Mouse (Mus musculus) gastrocnemius, adult 18-20 months (tissue): Measurements from ENCODE around the gene Adgrv1. TPM values are rescaled to one million over a fixed set of nuclear protein-coding genes. Genes with fewer than 3 reads are reported as not detected.

Experiments
- DNase-seq: peaks from one replicate; pipeline ENCODE4 v3.0.0; 2021; ENCODE audit warnings: low spot score
- total RNA-seq, 2 experiments: library from RNA; stranded (reverse); gene quantifications; 2 replicates each; pipeline ENCODE4 v1.2.3; 2021

Adgrv1 gene
- total RNA-seq, 2 experiments from 2014 or later, result 0.14 TPM; not detected in 1

DNA sequence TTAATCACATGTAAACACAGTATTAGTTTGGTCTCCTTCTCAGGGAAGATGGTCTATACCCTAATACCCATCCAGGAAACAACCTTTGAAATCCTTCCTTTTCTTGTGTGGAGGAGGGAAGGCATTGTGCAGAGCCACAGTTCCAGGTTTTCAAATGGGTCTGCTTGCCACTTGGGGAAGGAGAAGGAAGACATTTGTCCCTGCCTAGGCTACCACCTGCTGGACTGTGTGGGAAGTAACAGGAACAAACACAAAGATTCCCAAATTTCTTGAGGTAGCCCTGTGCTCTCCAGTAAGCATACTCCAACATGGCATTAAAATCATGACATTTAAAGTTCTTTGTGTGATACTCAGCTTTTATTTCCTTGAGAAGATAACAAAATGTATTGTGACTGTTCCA lies 477.6 kb downstream of the Adgrv1 start:
- DNase-seq, result peak; percentile 62

DNA sequence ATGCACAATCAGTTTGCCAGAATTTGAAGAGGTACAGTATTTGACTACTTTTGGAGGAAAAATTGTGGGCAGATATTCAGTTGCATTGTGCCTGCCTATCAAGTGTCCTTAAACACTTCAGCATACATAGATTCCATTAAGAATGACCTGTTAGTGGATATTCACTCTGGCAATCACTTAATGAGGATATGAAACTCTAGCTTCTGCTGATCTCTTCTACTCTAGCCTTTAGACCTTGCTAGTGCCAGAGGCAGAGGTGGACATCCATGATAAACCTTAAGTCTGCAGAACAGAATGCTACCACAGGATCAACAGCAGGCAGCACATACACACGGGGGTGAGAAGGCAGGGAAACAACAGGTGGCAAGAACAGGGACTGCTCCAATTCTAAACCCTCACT lies 488.5 kb downstream of the Adgrv1 start:
- DNase-seq, result no peak

DNA sequence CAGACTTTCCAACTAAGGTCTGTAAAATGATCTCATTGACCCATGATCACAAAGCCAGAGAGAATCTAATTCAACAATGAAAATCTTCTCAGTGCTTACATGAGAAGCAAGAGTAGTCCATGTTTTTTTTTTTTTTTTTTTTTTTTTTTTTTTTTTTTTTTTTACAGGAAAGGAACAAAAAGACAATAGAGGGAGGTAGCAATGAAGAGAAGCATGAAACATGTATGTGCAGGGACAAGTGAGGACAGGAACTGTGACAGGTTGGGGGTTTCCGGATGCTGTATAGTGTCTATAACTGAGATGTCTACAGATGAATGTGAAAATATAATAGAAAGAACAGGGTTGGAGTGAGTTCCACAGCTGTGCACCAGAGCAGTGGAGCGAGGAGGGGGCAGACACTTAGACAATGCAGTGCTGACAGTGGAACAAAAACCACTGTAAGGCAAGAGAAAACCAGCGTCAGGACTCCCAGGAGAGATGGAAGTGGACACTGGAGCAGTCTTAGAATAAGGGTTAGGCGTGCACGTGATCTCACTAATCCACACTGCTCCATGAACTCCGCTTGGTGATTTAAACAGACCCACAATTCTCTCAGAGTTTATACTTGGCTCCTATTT lies 490.6 kb downstream of the Adgrv1 start:
- no peak for DNase-seq

DNA sequence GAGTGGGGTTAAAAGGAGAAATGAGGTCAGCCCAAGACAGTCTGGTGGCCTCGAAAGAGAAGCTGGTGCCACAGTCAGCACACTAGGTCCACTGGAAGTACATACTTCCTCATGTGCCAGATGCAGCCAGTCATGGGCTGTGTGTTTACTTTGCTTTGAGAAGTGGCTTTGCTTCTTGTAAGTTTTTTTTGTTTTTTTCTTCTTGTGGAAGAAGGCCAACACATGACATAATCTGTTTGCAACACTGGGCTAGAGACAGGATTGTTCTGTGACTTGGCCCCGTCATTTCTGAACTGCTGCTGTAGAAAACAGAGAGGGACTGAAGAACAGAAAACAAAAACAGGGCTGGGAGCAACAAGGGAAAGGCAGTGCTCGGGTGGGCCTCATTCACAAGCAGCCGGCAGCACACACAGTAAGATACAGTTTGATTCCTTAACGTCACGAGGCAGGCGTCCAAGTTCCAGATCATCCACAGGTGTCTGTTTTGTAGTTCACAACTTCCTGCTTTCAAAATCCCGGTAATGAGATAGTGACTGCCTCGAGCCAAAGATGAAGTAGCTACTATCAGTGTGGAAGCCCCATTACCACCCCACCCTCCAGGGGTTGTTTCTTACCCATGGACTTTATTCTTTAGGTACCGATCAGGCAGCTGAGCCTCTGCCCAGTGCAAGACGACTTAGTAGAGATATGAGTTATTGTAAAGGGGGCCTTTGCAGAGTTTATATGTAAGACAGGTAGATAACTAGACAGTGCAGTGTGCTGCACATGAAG lies 496.1 kb downstream of the Adgrv1 start:
- peak; percentile 73 for DNase-seq

DNA sequence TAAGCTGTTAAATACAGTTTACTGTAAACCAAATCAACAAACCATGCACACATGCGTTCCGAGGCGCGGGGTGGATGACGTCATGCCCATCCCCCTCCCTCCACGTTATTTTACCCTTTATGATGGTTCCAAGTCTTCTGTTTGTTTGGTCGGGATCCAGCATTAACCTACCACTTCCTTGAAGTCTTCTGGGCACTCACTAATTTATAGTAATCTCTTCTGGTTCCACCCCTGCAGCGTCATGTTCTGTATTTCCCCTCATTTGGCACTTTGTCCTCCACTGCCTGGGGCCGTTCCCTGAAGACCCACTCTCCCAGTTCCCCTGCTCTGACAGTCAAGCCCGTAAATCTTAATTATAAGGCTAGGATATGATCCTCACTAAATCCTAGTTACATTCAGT lies 497.0 kb downstream of the Adgrv1 start:
- DNase-seq, result no peak

DNA sequence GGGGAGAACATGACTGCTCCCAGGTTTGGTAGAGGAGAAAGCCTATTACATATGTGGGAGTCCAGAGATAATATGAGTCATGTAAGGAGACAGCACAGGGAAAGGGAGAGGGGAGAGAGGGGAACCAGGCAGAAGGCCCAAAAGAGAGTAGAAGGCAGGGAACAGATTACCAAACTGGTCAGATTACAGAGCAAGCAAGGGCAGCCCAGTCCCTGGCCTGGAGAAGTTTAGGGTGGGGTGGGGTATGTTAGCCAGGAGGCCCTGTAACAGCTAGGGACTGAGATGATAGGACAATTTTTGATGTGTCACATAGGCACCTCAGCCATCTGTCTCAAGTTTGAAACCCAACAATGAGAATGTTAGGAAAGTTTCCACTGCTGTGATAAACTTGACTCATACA lies 498.5 kb downstream of the Adgrv1 start:
- DNase-seq, result peak; percentile 35

DNA sequence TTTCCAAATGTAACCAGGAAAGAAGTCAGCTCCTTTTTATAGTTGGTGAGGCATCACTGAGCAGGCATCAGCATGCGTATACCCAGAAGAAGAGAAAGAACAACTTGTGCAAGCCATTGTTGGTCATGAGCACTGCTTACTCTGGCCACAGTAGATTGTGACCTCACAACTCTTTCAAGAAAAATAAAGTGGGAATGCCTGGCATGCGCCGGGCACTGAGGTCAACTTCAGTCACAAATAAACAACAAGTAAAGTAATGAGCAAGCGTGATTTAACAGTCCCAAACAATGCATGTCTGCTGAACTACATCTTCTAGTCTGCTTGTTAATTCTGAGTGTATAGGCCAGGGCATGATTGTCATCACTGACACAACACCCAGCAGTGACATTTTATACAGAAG lies 499.6 kb downstream of the Adgrv1 start:
- DNase-seq, result no peak

DNA sequence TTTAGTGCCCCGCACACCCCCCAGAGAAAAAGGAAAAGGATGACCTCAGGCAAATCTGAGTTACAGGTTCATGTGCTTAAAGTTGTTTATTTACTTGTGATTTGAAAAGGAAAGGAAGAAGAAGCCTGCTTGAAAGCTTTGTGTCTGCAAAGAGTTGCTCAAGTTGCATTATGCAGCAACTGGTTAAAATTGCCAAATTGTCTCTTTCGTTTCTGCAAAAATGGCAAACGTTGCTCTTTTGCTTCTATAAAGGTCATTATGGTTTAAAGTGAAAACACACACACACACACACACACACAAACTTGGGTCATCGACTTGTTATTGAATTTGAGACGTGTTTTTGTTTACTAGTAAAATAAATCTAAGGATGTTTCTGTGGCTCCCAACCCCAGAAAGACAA lies 500.3 kb downstream of the Adgrv1 start:
- no peak for DNase-seq

DNA sequence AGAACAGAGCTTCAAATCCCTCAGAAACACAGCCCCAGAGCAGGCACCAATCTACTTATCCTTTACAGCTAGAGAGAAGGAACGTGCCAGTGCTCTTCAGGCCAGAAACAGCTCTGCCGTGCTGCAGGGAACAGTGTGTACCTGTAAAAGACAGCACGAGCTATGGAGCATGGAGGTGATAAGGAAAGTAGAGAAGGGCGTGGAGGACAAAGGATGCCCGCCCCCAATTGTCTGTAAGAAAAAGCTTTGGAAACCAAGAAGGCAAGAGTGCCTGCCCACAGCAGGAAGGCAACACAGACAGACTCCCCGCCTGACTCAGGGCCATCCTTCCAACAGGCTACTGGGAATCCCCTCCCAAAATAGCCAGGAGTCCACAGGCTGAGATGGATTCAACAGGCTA lies 501.1 kb downstream of the Adgrv1 start:
- DNase-seq, result peak; percentile 29

DNA sequence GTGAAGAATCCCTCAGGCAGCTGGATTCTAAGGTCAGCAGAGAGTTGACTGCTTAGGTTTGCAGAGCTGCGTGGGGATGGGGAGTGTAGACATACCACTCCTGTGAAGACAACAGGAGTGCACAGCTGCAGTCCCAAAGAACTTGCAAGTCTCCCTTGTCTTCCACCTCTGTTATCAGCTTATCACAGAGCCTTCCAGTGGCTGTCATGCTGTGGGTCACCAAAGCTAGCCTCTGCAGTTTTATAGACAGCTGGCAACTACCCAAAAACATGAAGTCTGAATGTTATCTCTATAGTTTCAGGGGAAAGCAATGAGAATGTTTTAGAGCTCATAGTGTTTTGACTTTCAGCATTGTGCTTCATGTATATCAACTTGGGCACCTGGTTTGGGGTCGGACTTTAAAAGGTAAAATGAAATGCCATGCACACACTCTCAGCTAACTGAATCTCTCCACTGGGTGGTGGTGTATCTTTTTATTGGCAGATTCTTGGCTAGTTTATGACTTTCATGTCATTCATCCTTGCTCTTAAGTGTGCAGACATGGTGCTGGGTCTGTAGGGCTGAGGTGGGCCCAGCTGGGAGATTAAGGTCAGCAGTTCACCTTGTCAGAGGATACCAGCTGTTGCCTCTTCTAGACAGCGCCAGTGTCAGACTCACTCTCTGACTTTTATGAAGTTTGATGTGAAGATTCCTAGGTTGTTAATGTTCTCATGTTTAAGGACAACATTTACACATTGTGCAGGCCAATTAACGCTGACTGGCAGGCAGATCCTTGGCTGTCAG lies 502.0 kb downstream of the Adgrv1 start:
- no peak for DNase-seq

DNA sequence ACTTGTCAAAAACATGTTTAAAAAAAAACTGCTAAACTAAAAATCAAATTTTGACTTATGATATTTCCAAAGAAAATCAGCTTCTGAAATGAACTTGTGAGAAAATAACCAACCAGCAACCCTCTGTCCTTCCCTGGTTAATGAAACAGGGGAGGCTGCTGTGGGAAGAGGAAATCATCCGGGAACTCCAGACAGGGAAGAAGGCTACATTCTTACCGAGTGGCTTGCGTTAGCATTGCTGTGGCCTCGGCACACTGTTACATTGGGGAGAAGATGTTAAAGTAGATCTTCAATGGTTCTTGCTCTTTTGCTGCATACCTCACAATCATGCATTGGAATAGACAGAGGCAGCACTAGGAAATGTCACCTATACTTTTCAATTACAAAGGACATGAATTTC lies 507.1 kb downstream of the Adgrv1 start:
- no peak for DNase-seq

DNA sequence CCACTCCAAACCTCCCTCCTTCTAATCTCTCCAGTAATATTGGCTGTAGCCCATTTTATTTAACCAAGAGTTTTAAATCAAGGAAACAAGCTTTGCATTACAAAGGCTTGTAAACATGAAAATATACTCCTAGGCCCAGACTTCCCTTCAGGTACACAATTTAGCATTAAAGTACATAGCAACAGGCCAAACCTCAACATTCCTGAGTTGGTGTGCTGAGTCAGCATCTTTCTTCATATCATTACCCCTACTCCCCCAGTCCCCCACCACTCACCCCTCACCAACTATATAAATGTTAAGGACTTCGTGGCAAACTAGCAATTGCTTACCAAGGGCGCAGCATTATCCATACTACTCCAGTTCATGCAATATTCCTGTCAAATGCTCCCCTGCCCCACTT lies 510.7 kb downstream of the Adgrv1 start:
- no peak for DNase-seq

DNA sequence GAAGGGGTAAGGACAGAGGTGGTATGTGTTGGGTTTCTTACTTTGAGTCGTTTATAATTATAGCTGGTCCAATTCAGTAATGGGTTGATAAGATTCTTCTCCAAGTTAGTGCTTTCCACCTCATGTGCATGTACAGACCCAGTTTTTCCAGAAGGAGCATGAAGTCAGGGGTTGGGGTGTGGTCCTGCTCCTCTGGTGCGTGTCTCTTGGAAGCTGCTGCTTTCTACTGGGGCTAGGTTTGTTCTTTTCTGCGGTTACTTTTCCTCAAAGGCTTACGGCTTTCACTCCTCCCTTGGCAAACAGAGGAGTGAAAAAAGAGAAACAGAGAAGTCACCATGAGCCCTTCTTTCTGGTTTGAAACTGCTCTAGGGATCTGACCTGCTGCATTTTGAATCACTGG lies 522.5 kb downstream of the Adgrv1 start:
- DNase-seq, result peak; percentile 40

DNA sequence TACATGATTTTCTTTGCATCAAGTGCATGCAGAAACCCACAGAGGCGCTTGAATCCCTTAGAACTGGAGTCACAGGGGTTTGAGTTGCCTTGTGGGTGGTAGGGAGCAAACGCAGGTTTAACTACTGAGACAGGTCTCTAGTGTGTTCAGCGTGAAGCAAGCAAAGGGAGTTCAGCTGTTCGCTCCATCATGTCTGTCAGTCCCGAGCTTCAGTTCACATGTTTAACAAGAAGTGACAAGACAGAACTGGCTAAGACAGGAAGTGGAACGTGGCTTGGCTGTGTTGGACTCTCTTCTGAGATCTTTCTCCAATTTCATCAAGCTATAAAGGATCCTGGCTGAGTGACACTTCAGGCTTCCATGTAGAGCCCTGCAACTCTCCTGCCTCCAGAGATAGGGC lies 523.3 kb downstream of the Adgrv1 start:
- peak; percentile 64 for DNase-seq

DNA sequence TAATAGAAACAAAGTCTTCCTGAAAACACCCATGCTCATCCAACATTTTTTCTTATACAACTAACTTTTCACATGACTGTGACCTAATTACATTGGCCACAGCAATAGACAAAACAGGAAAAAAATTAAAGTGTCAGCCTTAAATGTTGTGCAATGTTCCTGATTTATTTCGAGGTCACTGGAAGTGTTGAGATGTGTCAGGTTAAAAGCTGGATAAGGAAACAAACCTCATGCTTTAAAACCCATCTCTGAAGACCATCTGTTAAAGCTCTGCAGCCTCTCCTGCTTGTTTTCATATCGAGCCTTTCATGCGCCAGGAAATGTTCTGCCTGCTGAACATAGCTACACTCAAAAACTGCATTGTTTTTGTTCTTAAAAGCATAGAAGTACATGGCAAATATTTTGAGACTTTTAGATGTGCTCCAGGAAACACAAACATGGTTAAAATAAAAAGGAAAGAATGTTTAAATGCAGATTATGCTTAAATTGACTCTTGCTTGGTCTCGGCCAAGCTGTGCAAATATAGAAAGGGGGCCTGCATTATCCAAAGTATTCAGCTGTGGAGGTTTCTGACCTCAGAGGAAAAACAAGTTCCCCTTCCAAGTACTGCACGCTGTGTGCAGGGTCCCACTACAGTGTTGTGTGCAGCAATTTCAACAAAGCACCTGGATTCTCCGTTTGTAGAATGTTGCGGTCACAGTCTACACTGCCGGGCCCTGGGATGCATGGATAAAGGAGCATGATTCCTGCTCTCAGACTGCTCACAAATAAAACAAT lies 524.2 kb downstream of the Adgrv1 start:
- peak; percentile 56 for DNase-seq

DNA sequence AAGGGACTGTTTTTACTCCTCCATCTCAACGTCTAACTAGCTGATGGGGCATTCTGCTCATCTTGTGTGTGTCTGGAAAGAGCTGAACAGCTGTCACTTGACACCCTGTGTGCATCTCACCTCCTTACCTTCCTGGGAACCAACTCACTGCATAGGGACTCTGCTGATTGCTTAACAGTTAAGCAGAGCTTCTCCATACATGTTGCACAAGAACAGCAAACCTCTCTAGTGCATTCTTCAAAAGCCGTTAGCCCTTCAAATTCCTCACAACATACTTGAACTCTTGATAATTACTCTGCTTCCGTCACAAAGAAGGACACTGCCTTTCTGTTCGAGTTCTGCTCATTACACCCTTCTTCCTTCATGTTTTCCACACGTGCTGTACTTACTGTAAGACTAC lies 525.5 kb downstream of the Adgrv1 start:
- DNase-seq, result no peak

DNA sequence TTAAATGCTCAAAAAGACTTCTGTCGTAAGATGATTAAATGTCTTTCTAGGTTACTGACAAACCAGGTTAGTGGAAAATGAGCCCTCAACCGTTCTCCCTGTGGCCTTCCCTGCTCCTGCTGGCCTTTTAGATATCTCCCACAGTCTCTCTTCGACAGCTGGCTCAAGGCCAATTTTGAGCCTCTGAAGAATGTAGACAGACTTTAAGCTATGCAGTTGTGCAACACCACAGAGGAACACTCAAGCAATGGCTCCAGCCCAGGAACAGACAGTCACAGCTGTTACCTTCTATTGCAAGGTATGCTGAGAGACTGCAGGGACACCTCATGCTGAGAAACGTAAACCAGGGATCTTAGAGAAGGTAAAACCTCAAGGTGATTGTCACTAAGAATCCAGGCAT lies 529.2 kb downstream of the Adgrv1 start:
- peak; percentile 47 for DNase-seq

DNA sequence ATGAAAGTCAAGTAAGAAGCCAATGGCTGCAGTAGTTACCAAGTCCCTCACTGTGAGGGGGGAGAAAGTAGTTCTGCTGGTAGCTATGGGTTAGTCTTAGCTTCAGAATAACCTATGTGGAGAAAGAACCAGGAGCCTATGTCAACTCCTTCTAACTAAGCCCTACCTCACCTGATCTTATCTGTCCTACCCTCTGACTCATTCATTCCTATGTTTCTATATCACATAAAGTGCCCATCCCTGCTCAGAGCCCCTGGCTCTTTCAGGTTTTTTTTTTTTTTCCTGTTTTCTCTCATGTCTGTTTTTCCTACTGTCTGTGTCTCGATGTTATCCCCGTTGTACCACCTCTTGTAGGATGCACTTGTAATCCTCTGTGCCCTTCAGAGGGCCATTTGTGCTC lies 536.5 kb downstream of the Adgrv1 start:
- no peak for DNase-seq

DNA sequence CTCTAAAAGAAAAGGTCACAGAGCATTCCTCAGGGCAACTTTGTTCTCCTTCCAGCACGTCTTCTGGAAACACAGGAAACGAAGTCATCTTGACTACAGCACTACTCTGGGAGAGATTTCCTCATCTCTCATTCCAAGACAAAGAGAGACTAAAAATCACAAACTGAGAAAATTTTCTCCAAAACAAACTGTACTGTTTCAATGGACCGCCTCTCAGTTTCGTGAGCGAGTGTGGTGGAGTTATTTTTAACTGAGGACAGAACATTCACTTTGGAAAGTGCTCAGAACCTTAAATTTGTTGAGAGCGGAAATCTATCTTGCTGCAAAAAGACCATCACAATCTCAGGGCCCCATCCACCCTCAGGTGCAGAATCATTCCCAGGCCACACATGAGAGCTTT lies 538.4 kb downstream of the Adgrv1 start:
- peak; percentile 15 for DNase-seq

DNA sequence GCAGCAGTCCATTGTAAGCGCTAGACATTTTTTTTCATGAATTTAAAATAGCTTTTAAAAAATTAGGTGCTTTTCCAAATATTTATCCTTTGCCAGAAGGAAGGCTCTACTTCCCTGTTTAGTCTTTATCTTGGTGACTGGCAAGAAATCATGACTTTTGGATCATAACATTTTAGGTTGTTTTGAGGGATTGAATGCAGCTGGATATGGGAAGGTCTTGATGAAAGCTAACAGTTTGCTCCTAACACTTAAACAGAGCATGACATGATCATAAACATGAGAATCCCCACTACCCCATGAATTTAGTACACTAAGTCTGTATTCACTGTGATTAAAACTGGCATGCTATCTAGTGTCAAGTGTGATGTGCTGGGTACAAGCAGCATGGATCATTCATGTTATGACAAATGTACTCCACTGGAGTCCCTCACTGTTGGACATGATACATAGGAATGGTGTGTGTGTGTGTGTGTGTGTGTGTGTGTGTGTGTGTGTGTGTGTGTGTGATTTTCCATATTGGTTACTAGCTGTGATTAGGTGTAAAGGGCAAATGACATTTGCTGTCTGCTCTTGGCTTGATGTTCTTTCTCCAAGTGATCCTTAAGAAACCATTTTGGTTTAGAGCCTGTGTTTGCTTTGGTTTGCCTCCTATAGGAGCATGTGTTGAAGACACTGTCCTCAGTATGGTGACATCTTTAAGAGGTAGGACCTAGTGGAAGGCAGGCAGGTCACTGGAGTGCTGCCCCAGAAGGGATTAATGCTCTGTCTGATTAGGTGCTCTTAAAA lies 542.7 kb downstream of the Adgrv1 start:
- no peak for DNase-seq
